ENCODE assay signal across 19 mouse cellular contexts in genomic region chr16:15352320-15352719, GRCm38 (mm10). TPM values are rescaled to one million over a fixed set of nuclear protein-coding genes. Genes with fewer than 3 reads are reported as not detected.
DNase-seq lines count a peak whose midpoint lies in the region; ATAC-seq and TF ChIP-seq lines count a peak whose summit lies in the region.
"Had no signal": no experiment of that assay in that cellular context is flagged by ENCODE, and none has a peak within 500 bp of the region (broad histone marks: within the 10 kb centered on the region; RNA-seq: fewer than 3 reads in every experiment).

No protein-coding gene starts in this region.

- no peak overlapping the region for H3K9ac ChIP-seq in hindbrain, postnatal 0 days (replicated peaks; ENCODE audit: low read length)
- no peak overlapping the region for H3K9ac ChIP-seq in lung, embryonic 14.5 days
- H3K9ac ChIP-seq: limb, embryonic 12.5 days; midbrain, embryonic 13.5 days; neural tube, embryonic 12.5 days; stomach, embryonic 15.5 days had no signal

- H3K27me3 ChIP-seq in hindbrain, postnatal 0 days (ENCODE audit: insufficient read depth, low read length): no peaks in the 10 kb centered on the region
- H3K27me3 ChIP-seq in hindbrain, embryonic 10.5 days (ENCODE audit: insufficient read depth, poor library complexity, severe bottlenecking): no peaks in the 10 kb centered on the region
- H3K27me3 ChIP-seq in lung, embryonic 14.5 days (ENCODE audit: insufficient read depth, low read length): no peaks in the 10 kb centered on the region
- H3K27me3 ChIP-seq: limb, embryonic 12.5 days; midbrain, embryonic 13.5 days; neural tube, embryonic 12.5 days; stomach, embryonic 15.5 days had no signal

- H3K36me3 ChIP-seq in hindbrain, postnatal 0 days (ENCODE audit: insufficient read depth, low read length): no peaks in the 10 kb centered on the region
- no peaks in the 10 kb centered on the region for H3K36me3 ChIP-seq in hindbrain, embryonic 10.5 days
- H3K36me3 ChIP-seq in lung, embryonic 14.5 days (ENCODE audit: insufficient read depth): no peaks in the 10 kb centered on the region
- H3K36me3 ChIP-seq: limb, embryonic 12.5 days; midbrain, embryonic 13.5 days; neural tube, embryonic 12.5 days; stomach, embryonic 15.5 days had no signal

- no peak for DNase-seq in hindbrain, postnatal 0 days (ENCODE audit: low spot score)
- no peak for DNase-seq in hindbrain, embryonic 10.5 days (ENCODE audit: low spot score)
- peak; percentile 54 for DNase-seq in 3T3-L1 (ENCODE audit: low read depth, low spot score)
- peak; percentile 21 for DNase-seq in NIH3T3 (ENCODE audit: low read depth)
- DNase-seq in lung, embryonic 14.5 days: peak; percentile 34
- no peak for DNase-seq in c-Kit-positive CD71-positive TER-119-positive erythroid progenitor cells, embryonic 14.5 days (ENCODE audit: low spot score)
- no peak for DNase-seq in frontal cortex, postnatal 25 days (ENCODE audit: low spot score in 2 of 2)
- no peak for DNase-seq in layer of hippocampus, postnatal 25 days (ENCODE audit: extremely low spot score in 1 of 2, low spot score in 1 of 2)
- DNase-seq: gastrocnemius, postnatal 10 days had no signal

- no peak overlapping the region for H3K4me3 ChIP-seq in hindbrain, postnatal 0 days (ENCODE audit: low read length)
- H3K4me3 ChIP-seq in hindbrain, embryonic 10.5 days: no peak overlapping the region
- H3K4me3 ChIP-seq in lung, embryonic 14.5 days (ENCODE audit: low read depth, low read length): no peak overlapping the region
- H3K4me3 ChIP-seq: limb, embryonic 12.5 days; midbrain, embryonic 13.5 days; neural tube, embryonic 12.5 days; stomach, embryonic 15.5 days had no signal

- peak; percentile 15; the same call in 1 of the 2 replicates for TF ChIP-seq CTCF in hindbrain, postnatal 0 days (IDR thresholded peaks at IDR 0.05; ENCODE audit: low read depth)
- TF ChIP-seq CTCF in lung, embryonic 14.5 days (IDR thresholded peaks at IDR 0.05; ENCODE audit: low read depth): peak; percentile 27; the same call in 1 of the 2 replicates

- no peak overlapping the region for H3K4me2 ChIP-seq in hindbrain, postnatal 0 days (ENCODE audit: low read depth, low read length)
- no peak overlapping the region for H3K4me2 ChIP-seq in lung, embryonic 14.5 days
- H3K4me2 ChIP-seq: limb, embryonic 12.5 days; midbrain, embryonic 13.5 days; neural tube, embryonic 12.5 days; stomach, embryonic 15.5 days had no signal

- H3K9me3 ChIP-seq in hindbrain, postnatal 0 days (ENCODE audit: low read length): no peaks in the 10 kb centered on the region
- H3K9me3 ChIP-seq in hindbrain, embryonic 10.5 days: no peaks in the 10 kb centered on the region
- no peaks in the 10 kb centered on the region for H3K9me3 ChIP-seq in lung, embryonic 14.5 days (ENCODE audit: low read depth, low read length)
- H3K9me3 ChIP-seq: limb, embryonic 12.5 days; midbrain, embryonic 13.5 days; neural tube, embryonic 12.5 days; stomach, embryonic 15.5 days had no signal

- WGBS in hindbrain, postnatal 0 days: 43% methylated on average over 2 of the region's 2 CpGs
- WGBS in hindbrain, embryonic 10.5 days: 48% methylated on average over 2 of the region's 2 CpGs
- WGBS in lung, embryonic 14.5 days: 54% methylated on average over 2 of the region's 2 CpGs

- H3K4me1 ChIP-seq in hindbrain, postnatal 0 days (ENCODE audit: insufficient read depth, low read length): no peaks in the 10 kb centered on the region
- H3K4me1 ChIP-seq in hindbrain, embryonic 10.5 days (replicated peaks): no peaks in the 10 kb centered on the region
- H3K4me1 ChIP-seq in lung, embryonic 14.5 days (ENCODE audit: insufficient read depth): peaks cover 4% of the 10 kb centered on the region; the same call in 1 of the 2 replicates
- H3K4me1 ChIP-seq: limb, embryonic 12.5 days; midbrain, embryonic 13.5 days; neural tube, embryonic 12.5 days; stomach, embryonic 15.5 days had no signal

- ATAC-seq in hindbrain, postnatal 0 days: no peak
- no peak for ATAC-seq in lung, embryonic 14.5 days (ENCODE audit: insufficient read depth)
- ATAC-seq: activated CD4-positive, CD25-positive, alpha-beta regulatory T cell, adult 4 months; hindbrain, embryonic 16.5 days; midbrain, embryonic 13.5 days had no signal

- H3K27ac ChIP-seq in hindbrain, postnatal 0 days: no peak overlapping the region
- no peak overlapping the region for H3K27ac ChIP-seq in hindbrain, embryonic 10.5 days
- no peak overlapping the region for H3K27ac ChIP-seq in lung, embryonic 14.5 days (ENCODE audit: low read depth)
- H3K27ac ChIP-seq: limb, embryonic 12.5 days; midbrain, embryonic 13.5 days; neural tube, embryonic 12.5 days; stomach, embryonic 15.5 days had no signal

RNA-seq across cellular contexts. Expression of gene Gm21897, which starts 35.1 kb away (rescaled TPM):
- not detected in 2 replicates for total RNA-seq in hindbrain, postnatal 0 days (2014; rRNA removed)
- not detected in 2 replicates for polyA plus RNA-seq in hindbrain, postnatal 0 days (2015; fragmentation: Nextera tagmentation; extraction: Ambion mirVana)
- polyA plus RNA-seq in hindbrain, embryonic 10.5 days (2016; fragmentation: Nextera tagmentation; extraction: Ambion mirVana): not detected in 2 replicates
- polyA plus RNA-seq in lung, embryonic 14.5 days (2014; fragmentation: Nextera tagmentation; extraction: Ambion mirVana): not detected in 2 replicates
- total RNA-seq in layer of hippocampus, postnatal 25 days (2021): not detected
- total RNA-seq: gastrocnemius, postnatal 10 days; layer of hippocampus, adult 8-10 months had no signal
- polyA plus RNA-seq: activated CD4-positive, CD25-positive, alpha-beta regulatory T cell, adult 4 months; forebrain, embryonic 11.5 days; heart, embryonic 14.5 days; hindbrain, embryonic 16.5 days; limb, embryonic 12.5 days; midbrain, embryonic 13.5 days; neural tube, embryonic 12.5 days; stomach, embryonic 15.5 days; urinary bladder, adult 2 months had no signal

Comparison
In these comparisons a context has a peak if more than half of its experiments do, and no peak if none do; other contexts are left out.
1. DNase-seq: peak in 3T3-L1 (single experiment), NIH3T3 (single experiment) and lung, embryonic 14.5 days (single experiment); none in hindbrain, postnatal 0 days (single experiment), hindbrain, embryonic 10.5 days (single experiment), c-Kit-positive CD71-positive TER-119-positive erythroid progenitor cells, embryonic 14.5 days (single experiment), frontal cortex, postnatal 25 days (0 of 2) and layer of hippocampus, postnatal 25 days (0 of 2).